Mouse (Mus musculus): Measurements from ENCODE around the gene 4933411K16Rik.

GRCm38 (mm10) chr19:42011123-42011522 is 40.9 kb upstream of the 4933411K16Rik start:
- no peak for TF ChIP-seq CTCF (IDR thresholded peaks at IDR 0.05 in 2 of 3, conservative IDR thresholded peaks at IDR 0.05 in 1 of 3; ENCODE audit: control insufficient read depth in 1 of 3, insufficient read depth in 1 of 3, low read depth in 2 of 3, low read length in 3 of 3, poor library complexity in 1 of 3, severe bottlenecking in 1 of 3)
- TF ChIP-seq POLR2A (IDR thresholded peaks at IDR 0.05; ENCODE audit: control insufficient read depth in 1 of 2, insufficient read depth in 1 of 2, low read depth in 1 of 2, low read length in 2 of 2, poor library complexity in 1 of 2) = no peak
- no peak for TF ChIP-seq MEF2A (IDR thresholded peaks at IDR 0.05; ENCODE audit: extremely low read depth, insufficient replicate concordance, low read depth, low read length, poor library complexity, severe bottlenecking)
- no peak for TF ChIP-seq CHD2 (IDR thresholded peaks at IDR 0.05; ENCODE audit: low read length)
- TF ChIP-seq GATA1 (IDR thresholded peaks at IDR 0.05; ENCODE audit: low read depth, low read length) = no peak

Data from MEL (cell line).